1 mouse cellular context compared by ENCODE assay signal in genomic region chr2:69939226-69939625, GRCm38 (mm10).
TF ChIP-seq lines count a peak whose summit lies in the region.

No protein-coding gene starts in this region.

TF ChIP-seq in MEL, 35 proteins besides CTCF, POLR2A, EP300 and RAD21 (continued from another document):
- no peak for TF ChIP-seq RCOR1 (IDR thresholded peaks at IDR 0.05; ENCODE audit: low read depth, low read length)
